Mouse (Mus musculus): ENCODE measurements around the gene Farp1.

GRCm38 (mm10) chr14:121225804-121226203, 190.8 kb downstream of the Farp1 start:
- TF ChIP-seq CTCF (IDR thresholded peaks at IDR 0.05; ENCODE audit: low read depth, low read length): no peak
- no peak for TF ChIP-seq TAL1 (conservative IDR thresholded peaks at IDR 0.05; ENCODE audit: low read depth, low read length)
- no peak for TF ChIP-seq GATA2 (IDR thresholded peaks at IDR 0.05; ENCODE audit: borderline replicate concordance, low read depth, low read length)

All from G1E (cell line).